ENCODE assay signal across 14 mouse cellular contexts in the genomic region with DNA sequence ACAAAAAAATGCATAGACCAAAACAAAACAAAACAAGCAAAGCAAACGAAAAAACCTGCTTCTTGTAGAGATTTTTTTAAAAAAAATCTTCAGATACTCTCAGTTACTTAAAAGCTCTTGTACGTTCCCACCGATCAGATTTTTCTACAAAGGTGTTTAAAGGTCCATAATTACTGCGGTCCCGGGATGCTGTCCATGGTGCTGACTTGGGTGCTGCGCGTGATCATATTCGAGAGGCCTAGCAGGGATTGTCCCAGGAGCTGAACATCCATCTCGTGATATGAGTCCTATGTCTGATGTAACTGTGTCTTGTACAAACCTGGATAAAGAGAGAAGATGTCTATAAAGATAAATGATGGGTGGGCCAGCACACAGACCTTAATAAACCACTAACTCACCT. TPM values are rescaled to one million over a fixed set of nuclear protein-coding genes. Genes with fewer than 3 reads are reported as not detected.
DNase-seq lines count a peak whose midpoint lies in the region; ATAC-seq lines count a peak whose summit lies in the region.
"Had no signal": no experiment of that assay in that cellular context is flagged by ENCODE, and none has a peak within 500 bp of the region (broad histone marks: within the 10 kb centered on the region; RNA-seq: fewer than 3 reads in every experiment).

No protein-coding gene starts in this region.

- H3K27me3 ChIP-seq in hindbrain, embryonic 11.5 days (ENCODE audit: control insufficient read depth, insufficient read depth, low read length), result no peaks in the 10 kb centered on the region
- no peaks in the 10 kb centered on the region for H3K27me3 ChIP-seq in hindbrain, embryonic 16.5 days (replicated peaks; ENCODE audit: control insufficient read depth, insufficient read depth, low read length)
- no peaks in the 10 kb centered on the region for H3K27me3 ChIP-seq in embryonic facial prominence, embryonic 14.5 days (replicated peaks; ENCODE audit: control insufficient read depth, insufficient read depth, low read length)
- H3K27me3 ChIP-seq: hindbrain, embryonic 15.5 days had no signal

- no peak overlapping the region for H3K4me2 ChIP-seq in hindbrain, embryonic 11.5 days (replicated peaks; ENCODE audit: low read depth, low read length)
- no peak overlapping the region for H3K4me2 ChIP-seq in hindbrain, embryonic 16.5 days (ENCODE audit: low read length)
- no peak overlapping the region for H3K4me2 ChIP-seq in embryonic facial prominence, embryonic 14.5 days (ENCODE audit: low read depth, low read length)
- H3K4me2 ChIP-seq: heart, embryonic 11.5 days; hindbrain, embryonic 15.5 days had no signal

- ATAC-seq in hindbrain, embryonic 11.5 days (ENCODE audit: low FRiP score), result no peak
- no peak for ATAC-seq in hindbrain, embryonic 16.5 days
- ATAC-seq in embryonic facial prominence, embryonic 14.5 days (ENCODE audit: low read depth), result no peak

- no peaks in the 10 kb centered on the region for H3K4me1 ChIP-seq in hindbrain, embryonic 11.5 days (replicated peaks; ENCODE audit: control insufficient read depth, insufficient read depth, low read length)
- H3K4me1 ChIP-seq in hindbrain, embryonic 16.5 days (ENCODE audit: control insufficient read depth, insufficient read depth, low read depth, low read length), result no peaks in the 10 kb centered on the region
- no peaks in the 10 kb centered on the region for H3K4me1 ChIP-seq in embryonic facial prominence, embryonic 14.5 days (ENCODE audit: control insufficient read depth, insufficient read depth, low read length)
- H3K4me1 ChIP-seq: hindbrain, embryonic 15.5 days had no signal

- no peak overlapping the region for H3K4me3 ChIP-seq in hindbrain, embryonic 11.5 days (ENCODE audit: low read depth, low read length)
- H3K4me3 ChIP-seq in hindbrain, embryonic 16.5 days (ENCODE audit: low read length), result no peak overlapping the region
- H3K4me3 ChIP-seq in embryonic facial prominence, embryonic 14.5 days (ENCODE audit: low read depth, low read length), result no peak overlapping the region
- H3K4me3 ChIP-seq: erythroblast, embryonic 14.5 days; hindbrain, embryonic 15.5 days had no signal

- H3K36me3 ChIP-seq in hindbrain, embryonic 11.5 days (ENCODE audit: control insufficient read depth, insufficient read depth, low read length), result 0 out of 2 replicates have a peak, but pooled peaks cover 4% of the 10 kb centered on the region
- H3K36me3 ChIP-seq in hindbrain, embryonic 16.5 days (ENCODE audit: control insufficient read depth, insufficient read depth, low read length), result peaks cover 22% of the 10 kb centered on the region
- H3K36me3 ChIP-seq in embryonic facial prominence, embryonic 14.5 days (ENCODE audit: control insufficient read depth, insufficient read depth, low read length), result peaks cover 24% of the 10 kb centered on the region

- H3K9ac ChIP-seq in hindbrain, embryonic 11.5 days (ENCODE audit: low read depth, low read length), result no peak overlapping the region
- H3K9ac ChIP-seq in hindbrain, embryonic 16.5 days (ENCODE audit: low read depth, low read length), result no peak overlapping the region
- H3K9ac ChIP-seq in embryonic facial prominence, embryonic 14.5 days (ENCODE audit: low read depth, low read length), result no peak overlapping the region
- H3K9ac ChIP-seq: hindbrain, embryonic 15.5 days had no signal

- no peak overlapping the region for H3K27ac ChIP-seq in hindbrain, embryonic 11.5 days (ENCODE audit: low read depth, low read length)
- H3K27ac ChIP-seq in hindbrain, embryonic 16.5 days (ENCODE audit: low read depth, low read length), result no peak overlapping the region
- no peak overlapping the region for H3K27ac ChIP-seq in embryonic facial prominence, embryonic 14.5 days (replicated peaks; ENCODE audit: low read depth, low read length)
- H3K27ac ChIP-seq: hindbrain, embryonic 15.5 days had no signal

- WGBS in hindbrain, embryonic 11.5 days, result 83% methylated on average over 9 of the region's 9 CpGs
- WGBS in hindbrain, embryonic 16.5 days, result 78% methylated on average over 9 of the region's 9 CpGs
- 61% methylated on average over 9 of the region's 9 CpGs for WGBS in embryonic facial prominence, embryonic 14.5 days

- no peaks in the 10 kb centered on the region for H3K9me3 ChIP-seq in hindbrain, embryonic 11.5 days (ENCODE audit: control insufficient read depth, low read length)
- H3K9me3 ChIP-seq in hindbrain, embryonic 16.5 days (ENCODE audit: control insufficient read depth, low read length), result no peaks in the 10 kb centered on the region
- no peaks in the 10 kb centered on the region for H3K9me3 ChIP-seq in embryonic facial prominence, embryonic 14.5 days (ENCODE audit: control insufficient read depth, low read length)
- H3K9me3 ChIP-seq: hindbrain, embryonic 15.5 days had no signal

- peak; percentile 40 for DNase-seq in hindbrain, embryonic 11.5 days (ENCODE audit: low spot score)
- peak; percentile 51 for DNase-seq in thymus, postnatal 4 days
- DNase-seq in thymus, adult 18-20 months, result no peak
- peak; percentile 32 for DNase-seq in embryonic facial prominence, embryonic 14.5 days (ENCODE audit: low spot score)
- DNase-seq in neural tube, embryonic 10.5 days (ENCODE audit: extremely low spot score, low spot score), result no peak
- DNase-seq in thymus, postnatal 14 days, result no peak
- DNase-seq in frontal cortex, postnatal 10 days (ENCODE audit: low spot score in 2 of 2), result no peak
- DNase-seq: cerebellum, adult 2 months; lung, adult 18-20 months; thymus, adult 2 months had no signal

RNA-seq across cellular contexts. Expression of a gene that starts 21.5 kb away (rescaled TPM):
- polyA plus RNA-seq in hindbrain, embryonic 11.5 days (2014; fragmentation: Nextera tagmentation; extraction: Ambion mirVana), result 6.8 and 7.1 TPM in 2 replicates
- 4.8 and 4.9 TPM in 2 replicates for polyA plus RNA-seq in hindbrain, embryonic 16.5 days (2015; fragmentation: Nextera tagmentation; extraction: Ambion mirVana)
- 4.4 and 4.6 TPM in 2 replicates for polyA plus RNA-seq in embryonic facial prominence, embryonic 14.5 days (2014; fragmentation: Nextera tagmentation; extraction: Ambion mirVana)

RNA-seq across cellular contexts. Expression of a gene that starts 32.7 kb away (rescaled TPM):
- 64.3 and 68.7 TPM in 2 replicates for polyA plus RNA-seq in hindbrain, embryonic 11.5 days (2014; fragmentation: Nextera tagmentation; extraction: Ambion mirVana)
- polyA plus RNA-seq in hindbrain, embryonic 16.5 days (2015; fragmentation: Nextera tagmentation; extraction: Ambion mirVana), result 86.1 and 87.4 TPM in 2 replicates
- 46.6 and 46.8 TPM in 2 replicates for polyA plus RNA-seq in embryonic facial prominence, embryonic 14.5 days (2014; fragmentation: Nextera tagmentation; extraction: Ambion mirVana)

RNA-seq across cellular contexts. Expression of a gene that starts 56.1 kb away (rescaled TPM):
- polyA plus RNA-seq in hindbrain, embryonic 11.5 days (2014; fragmentation: Nextera tagmentation; extraction: Ambion mirVana), result 5.2 and 10.6 TPM in 2 replicates
- polyA plus RNA-seq in hindbrain, embryonic 16.5 days (2015; fragmentation: Nextera tagmentation; extraction: Ambion mirVana), result 11.8 and 166 TPM in 2 replicates
- polyA plus RNA-seq in embryonic facial prominence, embryonic 14.5 days (2014; fragmentation: Nextera tagmentation; extraction: Ambion mirVana), result 2,164 and 3,230 TPM in 2 replicates

Comparison
In these comparisons a context has a peak if more than half of its experiments do, and no peak if none do; other contexts are left out.
1. DNase-seq: peak in hindbrain, embryonic 11.5 days (single experiment), thymus, postnatal 4 days (single experiment) and embryonic facial prominence, embryonic 14.5 days (single experiment); none in thymus, adult 18-20 months (0 of 2), neural tube, embryonic 10.5 days (single experiment), thymus, postnatal 14 days (single experiment) and frontal cortex, postnatal 10 days (0 of 2).
2. RNA of a gene that starts 56.1 kb away (polyA plus RNA-seq): 2,164 to 3,230 TPM in embryonic facial prominence, embryonic 14.5 days; 11.8 to 166 TPM in hindbrain, embryonic 16.5 days and 5.2 to 10.6 TPM in hindbrain, embryonic 11.5 days; every median in the first group is over 10 times any median in the second.